Mouse (Mus musculus) activated CD4-positive, CD25-positive, alpha-beta regulatory T cell, adult 9 weeks (primary cell): ENCODE measurements around the gene Lipo3. TPM values are rescaled to one million over a fixed set of nuclear protein-coding genes. Genes with fewer than 3 reads are reported as not detected.

Experiments used
- polyA plus RNA-seq: library from polyadenylated mRNA; unstranded; fragments of 100-300 nt; shearing (Covaris generic); gene quantifications from one replicate; pipeline ENCODE4 v1.2.1, GENCODE M21; 2017

Gene Lipo3
- polyA plus RNA-seq: 21.1 TPM

DNA sequence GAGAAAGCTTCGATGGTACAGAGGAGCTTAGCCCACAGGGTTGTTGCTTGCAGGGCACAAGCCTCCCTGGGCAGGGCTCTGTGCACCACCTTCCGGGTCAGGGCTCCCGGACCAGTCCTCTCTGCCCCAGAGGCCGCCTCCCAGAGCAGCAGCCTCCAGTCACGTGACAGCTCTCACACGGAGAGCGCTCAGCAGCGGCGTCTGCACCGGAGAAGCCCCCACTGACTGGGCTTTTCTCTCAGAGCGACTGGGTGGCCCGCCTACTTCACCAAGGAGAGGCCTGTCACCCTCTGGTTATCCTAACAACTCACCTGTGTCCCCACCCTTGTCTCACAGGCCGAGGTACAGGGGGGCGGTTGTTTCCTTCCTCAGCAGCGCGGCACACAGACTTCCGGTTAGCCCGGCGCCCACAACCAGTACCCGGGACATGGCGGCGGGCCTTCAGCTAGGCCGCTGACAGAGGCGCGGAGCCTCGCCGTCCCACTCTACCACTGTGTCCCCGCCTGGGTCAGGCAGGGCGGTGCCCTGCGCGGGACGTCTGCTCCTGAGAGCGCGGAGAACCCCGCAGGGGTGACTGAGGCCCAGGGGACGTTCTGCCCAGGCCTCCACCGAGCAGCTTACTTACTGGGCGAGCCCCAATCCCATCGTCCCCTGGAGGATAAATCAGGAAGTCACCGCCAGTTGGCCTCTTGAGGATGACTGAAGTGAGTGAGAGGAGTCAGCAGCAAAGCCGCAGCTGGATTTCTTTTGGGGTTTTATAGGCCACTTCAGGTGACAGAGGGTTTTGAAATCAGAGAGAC, at the start of gene Lipo3:
Lipo3 (minus strand) TSS at position 665 of the 800 bp plus-strand sequence.

DNA sequence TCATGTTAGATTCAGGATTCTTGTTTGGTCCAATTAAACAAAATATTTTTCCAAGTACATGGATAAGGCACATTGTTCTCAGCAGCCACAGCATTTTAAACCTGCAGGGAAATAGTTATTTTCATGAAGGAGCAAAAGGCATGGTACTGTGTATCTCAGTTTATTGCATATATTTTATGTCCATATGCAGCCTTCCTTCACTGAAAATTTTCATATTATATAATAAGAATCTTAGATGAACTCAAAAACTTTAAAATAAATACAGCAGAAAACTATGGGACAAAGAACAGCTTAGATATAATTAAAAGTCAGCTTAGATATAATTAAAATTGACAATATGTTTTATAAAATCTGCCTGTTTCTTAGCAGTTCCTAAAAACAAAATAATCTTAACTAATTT, 25.6 kb upstream of the Lipo3 start, which contains the start of gene Lipo1:
Lipo1 (minus strand) TSS at position 101 of the 400 bp plus-strand sequence.

DNA sequence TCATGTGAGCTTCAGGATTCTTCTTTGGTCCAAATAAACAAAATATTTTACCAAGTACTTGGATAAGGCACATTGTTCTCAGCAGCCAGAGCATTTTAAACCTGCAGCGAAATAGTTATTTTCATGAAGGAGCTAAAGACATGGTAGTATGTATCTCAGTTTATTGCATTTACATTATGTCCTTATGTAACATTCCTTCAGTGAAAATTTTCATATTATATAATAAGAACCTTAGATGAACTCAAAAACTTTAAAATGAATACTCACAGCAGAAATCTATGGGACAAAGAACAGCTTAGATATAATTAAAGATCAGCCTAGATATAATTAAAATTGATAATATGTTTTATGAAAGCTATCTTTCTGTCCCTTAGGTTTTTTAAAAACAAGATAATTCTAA, 10.5 kb downstream of the Lipo3 start, which contains the start of gene Lipo2:
Lipo2 (minus strand) TSS at position 101 of the 400 bp plus-strand sequence.

DNA sequence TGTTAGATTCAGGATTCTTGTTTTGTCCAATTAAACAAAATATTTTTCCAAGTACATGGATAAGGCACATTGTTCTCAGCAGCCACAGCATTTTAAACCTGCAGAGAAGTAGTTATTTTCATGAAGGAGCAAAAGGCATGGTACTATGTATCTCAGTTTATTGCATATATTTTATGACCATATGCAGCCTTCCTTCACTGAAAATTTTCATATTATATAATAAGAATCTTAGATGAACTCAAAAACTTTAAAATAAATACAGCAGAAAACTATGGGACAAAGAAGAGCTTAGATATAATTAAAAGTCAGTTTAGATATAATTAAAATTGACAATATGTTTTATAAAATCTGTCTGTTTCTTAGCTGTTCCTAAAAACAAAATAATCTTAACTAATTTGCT, 136.6 kb downstream of the Lipo3 start, which contains the start of gene Gm8978:
Gm8978 (minus strand) TSS at position 101 of the 400 bp plus-strand sequence.

DNA sequence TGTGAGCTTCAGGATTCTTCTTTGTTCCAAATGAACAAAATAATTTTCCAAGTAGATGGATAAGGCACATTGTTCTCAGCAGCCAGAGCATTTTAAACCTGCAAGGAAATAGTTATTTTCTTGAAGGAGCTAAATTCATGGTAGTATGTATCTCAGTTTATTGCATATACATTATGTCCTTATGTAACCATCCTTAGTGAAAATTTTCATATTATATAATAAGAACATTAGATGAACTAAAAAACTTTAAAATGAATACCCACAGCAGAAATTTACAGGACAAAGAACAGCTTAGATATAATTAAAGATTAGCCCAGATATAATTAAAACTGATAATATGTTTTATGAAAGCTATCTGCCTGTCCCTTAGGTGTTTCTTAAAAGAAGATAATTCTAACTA, 244.1 kb downstream of the Lipo3 start, which contains the start of gene Lipo4:
Lipo4 (minus strand) TSS at position 101 of the 400 bp plus-strand sequence.

Other genes with a start within 250 kb of the Lipo3 start
- not detected for gene Lipo4, start 244.2 kb downstream of the Lipo3 start, polyA plus RNA-seq
- not detected for gene Gm8978, start 136.7 kb downstream of the Lipo3 start, polyA plus RNA-seq
- not detected for gene Lipo2, start 10.6 kb downstream of the Lipo3 start, polyA plus RNA-seq
- not detected for gene Lipo1, start 25.5 kb upstream of the Lipo3 start, polyA plus RNA-seq
- not detected for gene Lipf, start 199.2 kb upstream of the Lipo3 start, polyA plus RNA-seq
- not detected for gene Lipk, start 246.3 kb upstream of the Lipo3 start, polyA plus RNA-seq